Mouse (Mus musculus) liver, embryonic 11.5 days (tissue): ENCODE data around the gene D130043K22Rik. TPM values are rescaled to one million over a fixed set of nuclear protein-coding genes. Genes with fewer than 3 reads are reported as not detected.

Experiments
- polyA plus RNA-seq: library from polyadenylated mRNA; unstranded; fragments of >200 nt; fragmentation: Nextera tagmentation; extraction: Ambion mirVana; gene quantifications from 2 replicates; pipeline ENCODE4 v1.2.1, GENCODE M21; 2014

D130043K22Rik gene
- polyA plus RNA-seq, 1 experiment from 2014 or later, result not detected

Other genes starting within 250 kb of the D130043K22Rik start
- gene Armh2, start 103.9 kb upstream of the D130043K22Rik start, polyA plus RNA-seq, result not detected in 2 replicates
- gene Gmnn, start 83.2 kb upstream of the D130043K22Rik start, polyA plus RNA-seq, result 212 and 218 TPM in 2 replicates
- gene BC005537, start 43.5 kb upstream of the D130043K22Rik start, polyA plus RNA-seq, result 18.3 and 18.8 TPM in 2 replicates
- 88.1 and 95.1 TPM in 2 replicates for gene Acot13, start 13.6 kb upstream of the D130043K22Rik start, polyA plus RNA-seq
- 55.4 and 59.6 TPM in 2 replicates for gene Tdp2, start 13.5 kb upstream of the D130043K22Rik start, polyA plus RNA-seq
- gene Aldh5a1, start 92.5 kb downstream of the D130043K22Rik start, polyA plus RNA-seq, result 4.0 and 4.3 TPM in 2 replicates
- 0.48 and 0.61 TPM in 2 replicates for gene Gpld1, start 98.0 kb downstream of the D130043K22Rik start, polyA plus RNA-seq
- gene Mrs2, start 175.2 kb downstream of the D130043K22Rik start, polyA plus RNA-seq, result 21.3 and 21.8 TPM in 2 replicates
- gene Dcdc2a, start 210.9 kb downstream of the D130043K22Rik start, polyA plus RNA-seq, result 0.30 and 0.48 TPM in 2 replicates